Mouse (Mus musculus) kidney, adult 9 months (tissue): ENCODE measurements around the gene Scimp.
A peak's percentile ranks its signal among the peaks of the same experiment; 100 is the strongest.

Source experiments
- DNase-seq: peaks from one replicate; pipeline ENCODE4 v3.0.0; 2022

Scimp gene

GRCm38 (mm10) chr11:70811041-70811440 lies 1.3 kb downstream of the Scimp start:
- no peak for DNase-seq

- no peak for DNase-seq
Measured at GRCm38 (mm10) chr11:70809011-70809410, 3.4 kb downstream of the Scimp start.

GRCm38 (mm10) chr11:70808101-70808500 lies 4.3 kb downstream of the Scimp start:
- DNase-seq, result no peak

- DNase-seq, result no peak
Measured at GRCm38 (mm10) chr11:70807630-70808029, 4.8 kb downstream of the Scimp start.

GRCm38 (mm10) chr11:70806697-70807096 lies 5.7 kb downstream of the Scimp start:
- DNase-seq, result no peak

- DNase-seq, result no peak
Measured at GRCm38 (mm10) chr11:70805641-70806175, 6.7 kb downstream of the Scimp start.

- no peak for DNase-seq
Measured at GRCm38 (mm10) chr11:70804395-70804794, 8.0 kb downstream of the Scimp start.

- DNase-seq, result no peak
Measured at GRCm38 (mm10) chr11:70803711-70804200, 8.6 kb downstream of the Scimp start.

GRCm38 (mm10) chr11:70802865-70803261 lies 9.5 kb downstream of the Scimp start:
- no peak for DNase-seq

GRCm38 (mm10) chr11:70802208-70802864 lies 10.1 kb downstream of the Scimp start:
- DNase-seq, result no peak

GRCm38 (mm10) chr11:70792409-70792808 lies 20.0 kb downstream of the Scimp start:
- no peak for DNase-seq

GRCm38 (mm10) chr11:70791676-70792075 lies 20.7 kb downstream of the Scimp start:
- DNase-seq, result no peak

GRCm38 (mm10) chr11:70790874-70791551 lies 21.4 kb downstream of the Scimp start:
- no peak for DNase-seq

- no peak for DNase-seq
Measured at GRCm38 (mm10) chr11:70790426-70790825, 22.0 kb downstream of the Scimp start.

GRCm38 (mm10) chr11:70788972-70789655 lies 23.3 kb downstream of the Scimp start:
- no peak for DNase-seq

- DNase-seq, result no peak
Measured at GRCm38 (mm10) chr11:70787052-70787451, 25.3 kb downstream of the Scimp start.

- no peak for DNase-seq
Measured at GRCm38 (mm10) chr11:70785908-70786307, 26.5 kb downstream of the Scimp start.

- DNase-seq, result peak; percentile 46
Measured at GRCm38 (mm10) chr11:70778058-70778457, 34.3 kb downstream of the Scimp start.

- DNase-seq, result no peak
Measured at GRCm38 (mm10) chr11:70777634-70778033, 34.8 kb downstream of the Scimp start.

GRCm38 (mm10) chr11:70776830-70777571 lies 35.4 kb downstream of the Scimp start:
- DNase-seq, result peak; percentile 69

GRCm38 (mm10) chr11:70770804-70771203 lies 41.6 kb downstream of the Scimp start:
- no peak for DNase-seq

- DNase-seq, result peak; percentile 38
Measured at GRCm38 (mm10) chr11:70765776-70766445, 46.5 kb downstream of the Scimp start.
